Mouse (Mus musculus) olfactory bulb, adult 2 months (tissue): ENCODE data around the gene Gm11238.
"Not testable (repeated sequence)": the region's sequence is repeated elsewhere in the genome, so short reads cannot be mapped to it uniquely, and the experiment has no call there.

Experiments used
- CTCF ChIP-seq: fragments of 200-500 bp; IDR thresholded peaks from 2 replicates; pipeline ENCODE4 v1.5.1; 2012; ENCODE audit warnings: low read depth, mild to moderate bottlenecking, low read length, moderate library complexity; ENCODE audit not compliant: insufficient read depth
- POLR2A ChIP-seq: fragments of 200-500 bp; IDR thresholded peaks from 2 replicates; pipeline ENCODE4 v1.6.1; 2012; ENCODE audit warnings: mild to moderate bottlenecking, low read depth, low read length, moderate library complexity; ENCODE audit not compliant: insufficient read depth

DNA sequence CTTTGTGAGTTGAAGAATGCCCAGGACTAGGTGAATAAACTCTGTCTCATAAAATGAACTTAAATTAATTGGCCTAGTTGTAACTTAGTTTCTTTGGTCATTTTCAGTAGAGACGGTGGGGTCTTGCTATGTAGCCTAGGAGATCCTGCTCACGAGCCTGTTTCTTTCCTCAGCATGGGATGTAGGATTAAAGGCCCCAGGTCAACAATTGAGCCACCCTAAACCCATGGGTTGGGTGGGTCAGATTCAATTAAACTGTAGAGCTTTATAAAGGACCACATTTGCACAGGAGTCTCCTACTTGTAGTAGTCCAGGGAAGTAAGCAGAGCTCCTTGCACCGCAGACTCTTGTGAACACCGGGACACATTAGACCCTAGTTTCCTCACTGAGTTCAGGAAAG, 30.1 kb downstream of the Gm11238 start, which contains the start of gene Gm11236:
- not testable (repeated sequence) for TF ChIP-seq CTCF, POLR2A
